Mouse (Mus musculus): ENCODE measurements at regions not wholly inside any gene's neighbourhood (a gene's known extent, or its start where the extent isn't known, plus 50 kb on each side); places are given as distances from the start of the nearest gene placed in this dataset.

DNA sequence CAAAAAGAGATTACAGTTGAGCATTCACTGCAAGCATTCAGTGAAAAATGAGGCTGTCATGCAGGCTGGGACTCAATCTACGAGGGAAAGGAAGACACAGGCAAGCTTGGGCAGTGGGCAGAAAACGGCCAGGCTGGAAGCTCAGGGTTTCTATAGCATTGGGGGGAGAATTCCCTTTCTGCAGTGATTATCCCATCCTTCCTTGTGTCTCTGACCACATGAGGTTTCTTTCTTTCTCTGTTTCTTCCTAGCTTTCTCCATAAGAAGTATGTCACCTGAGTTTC is 56.0 kb upstream of the Cox10 start:
- no peak for DNase-seq

DNA sequence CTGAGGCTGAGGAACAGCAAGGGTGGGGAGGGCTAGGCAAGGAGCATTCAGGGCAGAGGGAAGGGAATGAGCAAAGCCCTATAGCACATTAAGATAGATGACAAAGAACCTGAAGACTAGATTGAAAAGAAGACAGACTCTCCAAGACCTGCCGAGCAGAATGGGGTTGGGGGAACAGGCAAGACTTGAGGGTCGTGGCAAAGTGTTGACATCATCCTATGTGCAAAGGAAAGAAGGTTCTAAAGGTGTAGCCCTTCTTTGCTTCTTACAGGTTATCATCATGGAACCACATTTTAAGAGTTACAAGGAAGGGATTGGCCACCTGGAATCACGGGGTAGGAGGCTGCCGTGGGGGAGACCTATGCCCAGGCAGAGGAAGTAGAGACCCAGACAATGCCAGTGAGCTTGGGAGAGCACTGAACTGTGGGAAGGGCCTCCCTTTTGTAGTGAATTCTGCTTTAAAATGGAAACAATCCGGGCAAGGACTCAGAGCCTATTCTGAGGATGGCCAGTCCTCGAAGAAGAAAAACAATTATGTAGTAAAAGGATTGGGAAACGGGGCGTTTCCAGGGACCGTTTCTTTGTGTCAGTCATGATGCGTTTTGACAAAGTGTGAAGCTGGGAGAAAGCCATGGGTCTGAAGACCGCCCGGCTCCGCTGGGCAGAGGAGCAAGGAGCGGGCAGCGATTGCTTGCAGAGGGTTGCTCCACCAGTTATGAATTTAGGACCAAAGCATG is 55.5 kb upstream of the Cox10 start:
- DNase-seq = no peak

Measured in layer of hippocampus, postnatal 36 days (tissue).